Mouse (Mus musculus): ENCODE data around the gene Gsc2. TPM values are rescaled to one million over a fixed set of nuclear protein-coding genes. Genes with fewer than 3 reads are reported as not detected.
A peak's percentile ranks its signal among the peaks of the same experiment; 100 is the strongest.
"Not testable (repeated sequence)": the region's sequence is repeated elsewhere in the genome, so short reads cannot be mapped to it uniquely, and the experiment has no call there.

Gsc2 gene
- 0.18 TPM in 1 of 2 replicates, not detected in the other for polyA plus RNA-seq (2015; fragmentation: Nextera tagmentation; extraction: Ambion mirVana)

- DNase-seq (ENCODE audit: low spot score) = peak; percentile 35
Observed at GRCm38 (mm10) chr16:17914307-17915249, at the start of gene Gsc2. TSS of gene Gsc2 (minus strand) at chr16:17915059.

GRCm38 (mm10) chr16:17962091-17962490 lies 47.2 kb upstream of the Gsc2 start:
- peak; percentile 40 for DNase-seq (ENCODE audit: low spot score)

- DNase-seq (ENCODE audit: low spot score) = not testable (repeated sequence)
Observed at GRCm38 (mm10) chr16:17956052-17956638, 41.3 kb upstream of the Gsc2 start.

GRCm38 (mm10) chr16:17951618-17952017 lies 36.8 kb upstream of the Gsc2 start:
- DNase-seq (ENCODE audit: low spot score) = no peak

- no peak for DNase-seq (ENCODE audit: low spot score)
Observed at GRCm38 (mm10) chr16:17950068-17950467, 35.2 kb upstream of the Gsc2 start.

- DNase-seq (ENCODE audit: low spot score) = peak; percentile 24
Observed at GRCm38 (mm10) chr16:17949421-17949877, 34.6 kb upstream of the Gsc2 start.

GRCm38 (mm10) chr16:17945081-17945831 lies 30.4 kb upstream of the Gsc2 start:
- no peak for DNase-seq (ENCODE audit: low spot score)

- no peak for DNase-seq (ENCODE audit: low spot score)
Observed at GRCm38 (mm10) chr16:17943466-17943865, 28.6 kb upstream of the Gsc2 start.

- DNase-seq (ENCODE audit: low spot score) = no peak
Observed at GRCm38 (mm10) chr16:17939255-17939751, 24.4 kb upstream of the Gsc2 start.

- peak; percentile 56 for DNase-seq (ENCODE audit: low spot score)
Observed at GRCm38 (mm10) chr16:17938821-17939220, 24.0 kb upstream of the Gsc2 start.

- DNase-seq (ENCODE audit: low spot score) = no peak
Observed at GRCm38 (mm10) chr16:17938187-17938586, 23.3 kb upstream of the Gsc2 start.

- DNase-seq (ENCODE audit: low spot score) = no peak
Observed at GRCm38 (mm10) chr16:17936776-17937175, 21.9 kb upstream of the Gsc2 start.

GRCm38 (mm10) chr16:17934445-17934910 lies 19.6 kb upstream of the Gsc2 start:
- DNase-seq (ENCODE audit: low spot score) = peak; percentile 25

- no peak for DNase-seq (ENCODE audit: low spot score)
Observed at GRCm38 (mm10) chr16:17933594-17934444, 19.0 kb upstream of the Gsc2 start.

GRCm38 (mm10) chr16:17931906-17932460 lies 17.1 kb upstream of the Gsc2 start:
- no peak for DNase-seq (ENCODE audit: low spot score)

GRCm38 (mm10) chr16:17929631-17930030 lies 14.8 kb upstream of the Gsc2 start:
- no peak for DNase-seq (ENCODE audit: low spot score)

GRCm38 (mm10) chr16:17929211-17929610 lies 14.4 kb upstream of the Gsc2 start:
- DNase-seq (ENCODE audit: low spot score) = no peak

- DNase-seq (ENCODE audit: low spot score) = peak; percentile 82
Observed at GRCm38 (mm10) chr16:17928627-17929104, 13.8 kb upstream of the Gsc2 start.

- DNase-seq (ENCODE audit: low spot score) = peak; percentile 19
Observed at GRCm38 (mm10) chr16:17928087-17928580, 13.3 kb upstream of the Gsc2 start, which contains the start of gene Slc25a1. TSS of gene Slc25a1 (minus strand) at chr16:17928219.

Data from thymus, postnatal 0 days (tissue).